Mouse (Mus musculus) c-Kit-positive CD71-negative TER-119-negative erythroid progenitor cells, embryonic 14.5 days (primary cell): ENCODE results near the gene Wdr3.

Experiments
- DNase-seq: peaks from one replicate; pipeline ENCODE4 v3.0.0-alpha.2; 2013; ENCODE audit warnings: low read depth

The Wdr3 gene

GRCm38 (mm10) chr3:100162315-100163105 is at the start of gene Wdr3, which contains the start of gene Gdap2:
Gene Wdr3, minus strand, starts transcription at chr3:100162407.
Gene Gdap2, plus strand, starts transcription at chr3:100162381.
- peak; percentile 92 for DNase-seq

GRCm38 (mm10) chr3:100206973-100207372 is 44.8 kb upstream of the Wdr3 start:
- no peak for DNase-seq

- no peak for DNase-seq
Observed at GRCm38 (mm10) chr3:100201554-100201953, 39.3 kb upstream of the Wdr3 start.

GRCm38 (mm10) chr3:100194210-100194609 is 32.0 kb upstream of the Wdr3 start:
- no peak for DNase-seq

GRCm38 (mm10) chr3:100189861-100190260 is 27.7 kb upstream of the Wdr3 start:
- no peak for DNase-seq

GRCm38 (mm10) chr3:100189444-100189843 is 27.2 kb upstream of the Wdr3 start:
- DNase-seq: peak; percentile 33

- no peak for DNase-seq
Observed at GRCm38 (mm10) chr3:100180471-100180870, 18.3 kb upstream of the Wdr3 start.

- DNase-seq: no peak
Observed at GRCm38 (mm10) chr3:100176031-100176430, 13.8 kb upstream of the Wdr3 start.

GRCm38 (mm10) chr3:100164991-100165390 is 2.8 kb upstream of the Wdr3 start:
- no peak for DNase-seq

- no peak for DNase-seq
Observed at GRCm38 (mm10) chr3:100163556-100163955, 1.3 kb upstream of the Wdr3 start.

- no peak for DNase-seq
Observed at GRCm38 (mm10) chr3:100161665-100162314, 417 bp downstream of the Wdr3 start.

GRCm38 (mm10) chr3:100160682-100161445 is 1.3 kb downstream of the Wdr3 start:
- DNase-seq: no peak

- DNase-seq: no peak
Observed at GRCm38 (mm10) chr3:100122445-100122844, 39.8 kb downstream of the Wdr3 start.

- no peak for DNase-seq
Observed at GRCm38 (mm10) chr3:100121961-100122360, 40.2 kb downstream of the Wdr3 start.

GRCm38 (mm10) chr3:100118681-100119080 is 43.5 kb downstream of the Wdr3 start:
- no peak for DNase-seq

GRCm38 (mm10) chr3:100106736-100107135 is 55.5 kb downstream of the Wdr3 start:
- DNase-seq: no peak

- no peak for DNase-seq
Observed at GRCm38 (mm10) chr3:100102386-100103092, 59.7 kb downstream of the Wdr3 start.
